Mouse (Mus musculus) G1E-ER4 (cell line): Measurements from ENCODE around the gene Fkbp5. TPM values are rescaled to one million over a fixed set of nuclear protein-coding genes. Genes with fewer than 3 reads are reported as not detected.

Source experiments
- GATA1 ChIP-seq: IDR thresholded peaks from one replicate; pipeline ENCODE4 v1.8.0; 2012; ENCODE audit warnings: low read length, inconsistent platforms
- polyA plus RNA-seq: library from polyadenylated mRNA; stranded (reverse); fragments of >175 nt; gene quantifications from 2 replicates; pipeline ENCODE4 v1.2.3, GENCODE M21; 2012

Fkbp5 gene
- polyA plus RNA-seq = 19.5 and 28.4 TPM in 2 replicates

DNA sequence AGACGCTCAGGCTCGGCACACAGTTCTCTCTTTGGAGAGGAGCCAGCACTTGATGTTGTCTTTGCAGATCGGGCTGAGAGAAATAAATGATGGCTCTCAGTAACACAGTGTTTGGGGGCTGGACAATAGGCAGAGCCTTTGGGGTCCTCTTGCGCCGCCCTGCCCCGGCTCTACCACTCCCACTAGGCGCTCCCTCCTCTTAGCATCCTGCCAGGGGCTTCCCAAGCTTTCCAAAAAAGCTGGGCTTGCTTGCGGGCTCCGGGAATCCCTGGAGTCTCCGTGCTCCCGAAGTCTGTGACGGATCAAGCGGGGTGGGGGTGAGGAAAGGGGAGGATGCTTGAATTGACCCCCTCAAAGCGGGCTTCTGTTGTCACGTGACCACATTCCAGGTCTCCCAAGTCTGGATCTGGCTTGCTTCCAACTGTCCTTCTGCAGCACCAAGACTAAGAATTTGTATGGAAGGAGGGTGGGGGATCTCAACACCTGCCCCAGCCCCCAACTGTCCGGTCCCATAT, at the start of gene Fkbp5:
Gene Fkbp5 (minus strand): TSS at position 87 of the 515 bp plus-strand sequence.
- TF ChIP-seq GATA1 = no peak

DNA sequence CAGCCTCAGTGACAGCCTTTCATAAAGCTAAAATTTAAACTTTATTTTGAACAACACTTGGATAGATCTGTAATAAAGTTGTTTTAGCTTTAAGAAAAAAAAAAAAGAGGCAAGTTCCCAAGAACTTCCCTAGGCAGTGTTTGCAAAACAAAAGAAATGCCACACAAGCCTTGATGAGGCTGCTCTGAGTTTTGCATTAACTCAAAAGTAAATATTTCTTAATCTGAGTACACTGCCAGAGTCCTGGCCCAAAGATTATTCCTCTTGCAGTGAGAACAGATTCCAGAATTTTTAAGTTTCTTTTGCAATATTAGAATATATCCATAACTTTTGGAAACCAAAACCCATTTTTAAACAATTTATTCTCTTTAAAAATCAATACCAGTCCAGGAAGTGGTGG, 47.9 kb upstream of the Fkbp5 start:
- TF ChIP-seq GATA1 = no peak

DNA sequence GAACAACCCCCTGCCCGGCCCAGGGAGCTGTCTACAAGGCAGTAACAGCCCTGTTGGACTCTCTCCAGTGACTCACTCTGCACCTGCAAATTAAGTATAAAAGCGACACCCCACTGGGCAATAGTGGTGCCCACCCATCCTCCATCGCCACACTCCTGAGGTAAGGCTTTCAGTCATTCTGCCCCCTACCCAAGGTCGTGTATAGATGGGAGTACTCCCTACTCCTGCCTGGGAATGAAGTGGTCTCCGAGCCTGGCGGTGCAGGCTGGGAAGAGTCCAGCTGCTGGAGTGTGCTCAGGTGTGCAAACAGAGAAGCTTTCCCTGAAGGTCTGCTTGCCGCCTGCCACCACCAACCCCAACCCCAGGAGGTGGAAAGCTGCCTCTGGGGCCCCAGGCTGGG, 44.3 kb upstream of the Fkbp5 start:
- no peak for TF ChIP-seq GATA1

DNA sequence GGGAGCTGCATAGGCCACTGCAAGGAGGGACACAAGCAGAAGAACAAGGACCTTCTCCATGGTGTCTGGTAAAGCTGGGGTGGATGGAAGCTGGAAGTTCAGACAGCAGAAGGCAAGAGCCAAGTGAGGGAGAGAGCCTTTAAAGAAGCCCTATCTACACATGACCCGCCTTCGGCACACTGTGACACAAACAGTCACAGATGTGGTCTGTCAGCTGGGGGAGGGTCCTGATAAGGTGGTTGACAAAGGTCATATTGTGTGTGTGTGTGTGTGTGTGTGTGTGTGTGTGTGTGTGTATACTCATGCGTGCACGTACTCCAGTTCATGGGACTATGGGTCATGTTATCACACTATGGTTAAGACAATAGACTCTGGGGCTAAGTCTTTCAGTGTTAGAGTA, 43.3 kb upstream of the Fkbp5 start, which contains the start of gene Clps:
Gene Clps (minus strand): TSS at position 169 of the 400 bp plus-strand sequence.
- no peak for TF ChIP-seq GATA1

DNA sequence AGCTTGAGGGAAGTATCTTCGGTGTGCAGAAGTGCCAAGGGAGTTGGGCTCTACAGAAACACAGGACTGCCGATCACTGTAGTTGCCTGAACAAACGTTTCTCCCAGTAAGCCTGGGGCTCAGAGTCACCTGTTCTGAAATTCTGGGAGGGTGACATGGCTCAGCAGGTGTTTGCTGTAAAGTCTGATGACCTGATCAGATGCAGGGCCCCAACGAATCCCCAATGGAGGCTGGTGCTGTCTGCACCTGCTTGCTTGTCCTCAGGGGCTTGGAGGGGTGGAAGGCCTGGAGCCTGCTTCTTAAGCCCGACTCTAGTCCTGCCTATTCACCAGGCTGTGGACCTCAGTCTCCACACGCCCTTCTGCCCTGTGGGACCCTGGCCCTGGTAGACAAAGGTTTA, 40.4 kb upstream of the Fkbp5 start:
- no peak for TF ChIP-seq GATA1

DNA sequence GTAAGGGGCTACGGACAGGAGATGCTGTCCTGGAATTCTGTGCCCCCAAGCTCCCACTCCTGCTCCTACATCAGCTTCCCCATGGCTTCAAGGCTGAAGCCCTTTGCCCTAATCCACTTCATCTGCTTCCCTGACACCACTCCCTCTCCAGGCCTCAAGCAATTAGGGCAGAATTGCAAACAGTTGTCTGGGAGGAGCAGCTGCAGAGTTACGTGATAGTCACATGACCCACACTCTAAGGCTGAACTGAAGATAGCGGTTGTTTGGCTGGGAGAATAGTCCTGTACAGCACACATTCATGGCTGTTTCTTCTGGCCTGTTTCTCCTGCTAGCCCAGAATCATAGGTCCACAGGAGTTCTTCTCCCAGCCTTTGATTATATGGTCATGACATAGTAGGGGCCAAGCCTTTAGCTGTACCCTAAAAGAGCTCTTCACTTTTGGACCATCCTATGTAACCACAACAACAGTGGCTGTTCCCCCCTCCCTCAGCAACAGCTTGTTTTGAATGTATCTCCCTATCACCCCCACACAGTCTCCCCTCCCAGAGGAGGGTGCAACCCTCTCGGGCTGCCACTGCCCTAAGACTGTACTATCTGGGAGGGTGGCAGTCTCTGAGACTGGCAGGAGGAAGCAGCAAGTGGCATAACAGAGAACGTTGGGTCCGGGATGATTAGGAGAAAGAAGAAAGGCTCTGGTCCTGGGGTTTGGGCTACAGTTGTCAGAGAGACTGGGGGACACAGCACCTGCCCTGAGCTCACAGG, 39.5 kb upstream of the Fkbp5 start:
- no peak for TF ChIP-seq GATA1

DNA sequence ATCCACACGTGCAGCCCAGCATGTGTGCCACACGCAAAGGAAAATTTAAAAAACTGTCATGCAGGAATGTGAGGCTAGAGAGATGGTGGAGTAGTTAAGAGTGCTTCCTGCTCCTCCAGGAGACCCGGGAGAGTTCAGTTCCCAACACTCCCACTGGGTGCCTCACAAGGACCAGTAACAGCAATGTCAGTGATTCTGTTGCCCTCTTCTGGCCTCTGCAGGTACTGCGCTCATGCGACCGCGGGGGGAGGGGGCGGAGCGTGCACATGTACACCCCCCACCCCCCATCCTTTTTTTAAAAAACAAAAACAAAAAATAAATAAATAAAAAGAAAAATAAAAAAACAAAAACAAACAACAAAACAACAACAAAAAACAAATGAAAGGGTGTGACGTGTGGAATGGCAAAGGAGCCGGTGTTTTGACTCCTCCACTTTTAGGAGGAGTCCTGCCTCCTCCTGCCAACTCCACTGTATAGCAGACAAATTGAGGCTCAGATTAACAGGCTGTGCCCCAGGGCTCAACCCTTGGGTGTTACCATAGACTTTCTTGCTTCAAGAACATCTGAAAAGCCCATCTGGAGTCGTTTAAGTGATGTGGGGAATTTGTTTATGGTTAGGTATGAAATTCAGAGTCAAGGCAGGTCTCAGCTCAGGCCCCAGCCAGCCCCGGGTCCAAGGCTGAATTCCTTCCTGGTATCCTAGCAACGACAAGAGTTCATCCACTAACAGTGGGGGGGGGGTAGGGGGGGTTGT, 35.9 kb upstream of the Fkbp5 start:
- TF ChIP-seq GATA1 = no peak

DNA sequence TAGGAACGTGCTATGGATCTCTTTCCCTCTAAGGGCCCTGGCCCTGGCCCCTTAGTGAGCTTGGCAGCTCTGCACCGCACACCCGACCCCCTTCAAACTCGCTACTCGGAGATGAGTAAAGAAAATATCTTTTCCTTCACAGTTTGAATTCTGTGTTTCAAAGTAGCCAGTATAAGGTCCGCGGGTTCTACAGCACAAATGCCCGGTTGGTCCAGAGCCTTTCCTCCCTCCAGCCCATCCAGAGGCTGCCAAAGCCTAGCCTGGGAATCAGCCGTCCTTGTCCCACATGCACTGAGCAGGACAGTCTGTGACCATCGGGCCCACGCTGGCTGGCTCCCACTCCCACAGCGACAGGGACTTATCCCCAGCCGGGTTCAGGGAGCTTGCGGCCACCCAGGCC, 31.8 kb upstream of the Fkbp5 start, which contains the start of gene Clpsl2:
Gene Clpsl2 (plus strand): TSS at position 301 of the 400 bp plus-strand sequence.
- no peak for TF ChIP-seq GATA1

DNA sequence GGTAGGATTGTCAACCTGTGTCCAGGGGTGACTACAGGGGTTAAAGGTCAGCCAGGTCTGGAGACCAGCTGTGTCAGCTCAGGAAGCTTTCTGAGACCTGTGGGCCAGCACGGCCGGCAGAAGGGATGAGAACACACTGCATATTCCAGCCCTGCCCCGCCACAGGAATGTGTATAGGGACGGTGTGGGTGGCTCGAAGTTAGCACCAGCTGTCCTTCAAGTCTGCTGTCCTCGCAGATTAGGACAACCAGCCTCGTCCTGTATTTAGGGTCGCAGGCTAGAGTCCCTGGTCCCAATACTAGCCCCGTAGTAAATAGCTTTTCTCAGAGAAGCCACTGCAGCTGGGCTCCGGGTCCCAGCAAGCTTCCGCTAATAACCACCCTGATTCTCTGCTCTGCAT, 31.2 kb upstream of the Fkbp5 start:
- no peak for TF ChIP-seq GATA1

DNA sequence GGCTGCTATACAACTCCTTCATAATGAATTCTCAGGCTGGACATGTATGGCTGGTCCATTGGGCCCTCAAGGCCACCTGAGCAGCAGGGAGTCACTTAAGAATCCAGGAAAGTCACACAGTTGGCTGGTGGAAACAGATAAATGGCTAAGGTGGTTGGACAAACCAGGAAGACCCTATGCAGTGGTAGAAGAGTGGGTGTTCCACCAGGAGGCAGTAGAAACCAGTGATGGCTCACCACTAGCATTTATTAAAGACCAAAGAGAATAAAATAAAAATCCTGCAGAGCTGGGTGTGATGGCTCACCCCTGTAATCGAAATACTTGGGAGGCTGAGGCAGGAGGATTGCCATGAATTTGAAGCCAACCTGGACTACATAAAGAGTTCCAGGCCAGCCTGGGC, 29.6 kb upstream of the Fkbp5 start:
- no peak for TF ChIP-seq GATA1

DNA sequence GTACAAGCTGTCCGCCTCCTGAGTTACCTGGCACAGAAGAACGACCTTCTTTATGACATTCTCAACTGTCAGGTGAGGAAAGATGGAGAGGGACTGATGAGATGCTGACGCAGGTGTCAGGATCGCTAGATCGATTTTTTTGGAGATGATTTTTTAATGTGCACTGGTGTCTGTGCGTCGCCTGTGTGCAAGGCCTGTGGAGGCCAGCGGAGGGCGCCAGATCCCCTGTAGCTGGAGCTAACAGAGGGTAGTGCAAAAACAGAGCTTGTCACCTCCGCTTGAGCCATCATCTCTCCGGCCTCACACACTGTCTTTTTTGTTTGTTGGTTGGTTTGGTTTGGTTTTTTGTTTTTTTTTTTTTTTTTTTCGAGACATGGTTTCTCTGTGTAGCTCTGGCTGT, 20.6 kb upstream of the Fkbp5 start:
- no peak for TF ChIP-seq GATA1

DNA sequence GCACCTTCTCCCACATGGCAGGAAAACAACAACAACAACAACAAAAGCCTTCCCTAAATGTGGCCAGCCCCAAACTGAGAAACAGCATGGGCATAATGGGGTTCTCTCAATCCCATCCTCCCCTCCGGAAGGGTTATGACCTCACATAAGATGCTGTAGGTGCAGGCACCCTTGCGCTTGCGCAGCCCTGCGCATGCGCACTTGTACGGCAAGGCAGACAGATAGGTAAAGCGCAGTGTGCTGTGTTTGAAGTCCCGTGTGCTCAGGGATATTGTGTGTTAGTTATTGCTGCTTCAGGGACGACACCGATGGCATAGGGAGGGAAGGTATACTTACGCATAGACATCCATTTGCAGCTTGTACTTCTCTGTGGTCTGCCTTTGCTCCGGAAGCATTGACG, 16.0 kb upstream of the Fkbp5 start:
- no peak for TF ChIP-seq GATA1

DNA sequence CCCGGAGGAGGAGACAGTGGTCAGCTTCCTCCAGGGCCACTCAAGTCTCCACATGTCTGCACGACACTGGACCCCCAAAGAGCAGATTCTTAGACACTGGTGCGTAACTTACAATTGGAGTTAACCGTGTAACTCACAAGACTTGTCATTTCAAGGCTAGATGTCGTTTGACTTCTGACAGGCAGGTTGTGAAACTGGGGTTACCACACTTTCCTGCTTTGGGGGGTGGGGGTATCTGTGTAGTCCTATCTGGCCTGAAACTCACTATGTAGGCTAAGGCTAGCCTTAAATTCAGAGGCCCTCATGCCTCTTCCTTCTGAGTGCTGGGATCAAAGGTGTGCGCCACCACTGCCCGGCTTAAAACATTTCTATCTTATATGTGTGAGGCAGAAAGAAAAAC, 15.2 kb upstream of the Fkbp5 start:
- TF ChIP-seq GATA1 = no peak

DNA sequence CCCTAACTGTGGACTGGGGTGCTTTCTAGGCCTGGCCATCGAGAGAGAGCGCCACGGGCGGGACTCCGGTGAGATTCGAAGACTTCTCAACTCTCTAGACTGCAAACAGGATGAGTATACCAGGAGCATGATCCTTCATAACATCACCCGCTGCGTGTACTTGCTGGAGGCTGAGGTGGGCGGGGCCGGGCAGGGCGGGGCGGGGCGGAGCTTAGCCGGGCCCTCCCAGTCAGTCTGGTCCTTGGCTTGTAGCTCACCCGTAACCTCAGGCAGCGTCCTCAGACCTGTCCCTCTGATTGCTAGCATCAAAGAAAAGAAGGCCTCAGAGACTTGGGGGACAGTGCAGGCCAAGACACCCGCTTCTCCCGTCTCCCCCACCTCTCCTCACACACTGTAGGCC, 14.6 kb upstream of the Fkbp5 start:
- TF ChIP-seq GATA1 = no peak

DNA sequence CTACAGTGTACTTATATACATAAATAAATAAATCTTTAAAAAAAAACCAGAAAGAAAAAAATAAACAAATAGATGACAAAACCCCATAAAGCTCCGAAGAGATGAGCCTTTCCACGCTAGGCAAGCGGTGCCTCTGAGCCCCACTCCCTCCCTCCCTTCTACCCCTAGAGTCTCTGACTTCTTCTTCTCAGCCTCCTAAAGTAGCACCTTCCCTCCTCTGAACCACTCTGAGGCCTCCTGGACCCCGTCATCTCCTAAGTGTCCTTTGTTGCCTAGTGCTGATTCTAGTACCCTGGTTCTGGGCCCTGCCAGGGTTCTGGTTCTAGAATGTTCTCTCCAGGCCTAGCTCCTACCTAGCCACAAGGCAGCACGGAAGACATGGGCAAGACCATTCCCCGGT, 13.2 kb upstream of the Fkbp5 start, which contains the start of gene Armc12:
Gene Armc12 (plus strand): TSS at position 301 of the 400 bp plus-strand sequence.
- TF ChIP-seq GATA1 = no peak

DNA sequence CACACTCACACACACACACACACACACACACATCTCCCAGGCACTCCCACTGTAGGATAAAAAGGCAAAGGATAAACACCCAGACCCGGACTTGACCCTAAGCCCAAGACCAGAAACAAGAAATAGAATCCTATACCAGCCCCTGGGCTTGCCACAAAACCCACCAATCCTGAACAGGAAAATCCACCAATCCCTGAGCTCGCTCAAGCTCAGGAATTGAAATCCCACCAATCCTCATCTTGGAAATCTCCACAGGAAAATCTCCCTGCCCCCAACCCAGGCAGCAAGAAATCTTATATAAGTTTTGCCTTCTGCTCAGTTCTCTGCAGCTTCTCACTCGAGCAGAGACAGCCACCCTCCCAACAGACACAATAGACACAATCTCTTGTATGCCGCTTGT, 11.8 kb upstream of the Fkbp5 start:
- TF ChIP-seq GATA1 = no peak

DNA sequence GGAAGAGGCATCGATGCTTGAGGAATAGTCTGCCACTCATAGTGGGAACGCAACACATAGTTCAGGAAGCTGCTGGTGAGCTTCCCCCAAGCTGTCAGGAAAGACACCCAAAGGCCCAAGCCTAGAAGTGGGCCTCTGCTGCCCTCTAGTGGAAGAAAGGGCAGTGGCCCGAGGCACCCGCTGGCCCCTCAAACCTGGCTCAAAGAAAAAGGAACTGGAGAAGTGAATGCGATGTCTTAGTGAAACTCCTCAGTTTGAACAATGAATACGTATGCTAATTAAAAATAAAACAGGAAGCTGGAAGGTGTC, 10.7 kb upstream of the Fkbp5 start:
- TF ChIP-seq GATA1 = no peak
